Mouse (Mus musculus) cortical plate, adult 2 months (tissue): ENCODE data around the gene Aldh3b2.

Source experiments
- CTCF ChIP-seq: fragments of 200-500 bp; IDR thresholded peaks from 2 replicates; pipeline ENCODE4 v1.5.1; 2011; ENCODE audit warnings: mild to moderate bottlenecking, control low read depth, low read length; ENCODE audit not compliant: insufficient read depth; ENCODE audit errors: extremely low read depth
- POLR2A ChIP-seq: fragments of 200-500 bp; IDR thresholded peaks from 2 replicates; pipeline ENCODE4 v1.6.1; 2011; ENCODE audit warnings: mild to moderate bottlenecking, low read length, control low read depth; ENCODE audit not compliant: insufficient read depth; ENCODE audit errors: extremely low read depth

- no peak for TF ChIP-seq CTCF
- TF ChIP-seq POLR2A = no peak
Measured at GRCm38 (mm10) chr19:4003112-4003511, 31.0 kb downstream of the Aldh3b2 start, which contains the start of gene Doc2g.
